Mouse (Mus musculus) natural killer cell, adult 2 months (primary cell): ENCODE data around the gene Plac1.
"Not testable (repeated sequence)": the region's sequence is repeated elsewhere in the genome, so short reads cannot be mapped to it uniquely, and the experiment has no call there.

Experiments
- DNase-seq, 2 experiments: peaks; one replicate each; pipeline ENCODE4 v3.0.0; 2022; ENCODE audit warnings: low spot score in 2 of 2

The Plac1 gene

GRCm38 (mm10) chrX:53046033-53046432 lies 193.9 kb downstream of the Plac1 start:
- DNase-seq: no peak

- DNase-seq: no peak
These were observed 194.6 kb downstream of the Plac1 start for GRCm38 (mm10) chrX:53045187-53045903.

- no peak for DNase-seq
These were observed 198.9 kb downstream of the Plac1 start for GRCm38 (mm10) chrX:53041006-53041405.

GRCm38 (mm10) chrX:53040138-53040537 lies 199.8 kb downstream of the Plac1 start:
- DNase-seq: no peak

GRCm38 (mm10) chrX:53039651-53040050 lies 200.3 kb downstream of the Plac1 start:
- no peak for DNase-seq

- no peak for DNase-seq
These were observed 201.7 kb downstream of the Plac1 start for GRCm38 (mm10) chrX:53038194-53038593.

GRCm38 (mm10) chrX:53029559-53029958 lies 210.4 kb downstream of the Plac1 start:
- peak in 1 of 2 experiments; percentile 39 for DNase-seq

GRCm38 (mm10) chrX:53025471-53026223 lies 214.3 kb downstream of the Plac1 start:
- DNase-seq: no peak

- DNase-seq: not testable (repeated sequence)
These were observed 215.6 kb downstream of the Plac1 start for GRCm38 (mm10) chrX:53024268-53024667.

GRCm38 (mm10) chrX:53023021-53023420 lies 216.9 kb downstream of the Plac1 start:
- no peak for DNase-seq
